Mouse (Mus musculus): ENCODE results near the gene Cyth3. TPM values are rescaled to one million over a fixed set of nuclear protein-coding genes. Genes with fewer than 3 reads are reported as not detected.

The Cyth3 gene
- total and polyA plus RNA-seq, 3 experiments = 76.3 to 242 (median 191) TPM

DNA sequence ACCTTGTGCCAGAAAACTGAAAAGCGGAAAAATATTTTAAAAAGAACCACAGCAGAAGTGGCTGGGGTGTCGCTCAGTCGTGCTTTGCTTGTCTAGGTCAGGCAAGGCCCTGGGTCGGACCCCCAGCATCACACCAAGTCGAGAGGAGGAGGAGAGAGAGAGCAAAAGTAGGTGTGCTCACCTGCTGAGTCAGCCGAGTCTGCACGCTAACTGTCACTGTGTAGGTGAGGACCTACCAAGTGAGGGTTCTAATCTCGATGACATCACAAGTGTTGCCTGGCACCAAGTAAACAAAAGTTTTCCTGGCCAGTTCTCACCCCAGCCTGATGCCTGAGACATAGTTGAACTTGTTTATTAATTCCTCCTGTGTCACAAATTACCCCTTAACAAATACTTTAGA lies 137.3 kb downstream of the Cyth3 start:
- no peak for DNase-seq (ENCODE audit: low spot score)
- Histone ChIP-seq H3K36me3 (replicated peaks) (no peaks in the 10 kb centered on the region), H3K4me3 (ENCODE audit: low read depth, low read length) (no peak overlapping the region), H3K4me1 (ENCODE audit: insufficient read depth, low read depth, low read length) (peaks cover 11% of the 10 kb centered on the region), H3K9me3 (replicated peaks) (no peaks in the 10 kb centered on the region), H3K27me3 (ENCODE audit: insufficient read depth, low read length) (peaks cover 17% of the 10 kb centered on the region)
- ATAC-seq (ENCODE audit: extremely low read depth, insufficient number of reproducible peaks, low FRiP score, poor library complexity, severe bottlenecking) = no peak
- TF ChIP-seq CTCF (IDR thresholded peaks at IDR 0.05; ENCODE audit: low read depth, low read length) = no peak
- no peak for TF ChIP-seq GATA2 (IDR thresholded peaks at IDR 0.05; ENCODE audit: borderline replicate concordance, low read depth, low read length)
- no peak for TF ChIP-seq POLR2AphosphoS5 (IDR thresholded peaks at IDR 0.05; ENCODE audit: insufficient replicate concordance, low read depth, low read length)
- TF ChIP-seq TAL1 (conservative IDR thresholded peaks at IDR 0.05; ENCODE audit: low read depth, low read length) = no peak
- TF ChIP-seq GATA1 (IDR thresholded peaks at IDR 0.05; ENCODE audit: borderline replicate concordance, low read length) = no peak

Other genes starting within 250 kb of the Cyth3 start
- 55.7 and 59.7 TPM in 2 replicates for gene Kdelr2, start 218.6 kb upstream of the Cyth3 start, total RNA-seq (2014; fragmentation: Nextera tagmentation)
- 75.3 and 95.5 TPM in 2 replicates for gene Kdelr2, start 218.6 kb upstream of the Cyth3 start, total RNA-seq (2017)
- 43.7 and 44.6 TPM in 2 replicates for gene Kdelr2, start 218.6 kb upstream of the Cyth3 start, polyA plus RNA-seq (2012)
- 19.4 and 29.9 TPM in 2 replicates for gene Daglb, start 157.9 kb upstream of the Cyth3 start, total RNA-seq (2014; fragmentation: Nextera tagmentation)
- gene Daglb, start 157.9 kb upstream of the Cyth3 start, total RNA-seq (2017) = 14.1 and 14.4 TPM in 2 replicates
- gene Daglb, start 157.9 kb upstream of the Cyth3 start, polyA plus RNA-seq (2012) = 6.1 and 9.0 TPM in 2 replicates
- gene Rac1, start 94.4 kb upstream of the Cyth3 start, total RNA-seq (2014; fragmentation: Nextera tagmentation) = 802 and 891 TPM in 2 replicates
- 150 and 168 TPM in 2 replicates for gene Rac1, start 94.4 kb upstream of the Cyth3 start, total RNA-seq (2017)
- 93.2 and 99.6 TPM in 2 replicates for gene Rac1, start 94.4 kb upstream of the Cyth3 start, polyA plus RNA-seq (2012)
- 34.7 and 39.2 TPM in 2 replicates for gene Usp42, start 109.8 kb downstream of the Cyth3 start, total RNA-seq (2014; fragmentation: Nextera tagmentation)
- gene Usp42, start 109.8 kb downstream of the Cyth3 start, total RNA-seq (2017) = 5.6 and 5.8 TPM in 2 replicates
- 21.3 and 23.4 TPM in 2 replicates for gene Usp42, start 109.8 kb downstream of the Cyth3 start, polyA plus RNA-seq (2012)
- gene Eif2ak1, start 195.3 kb downstream of the Cyth3 start, total RNA-seq (2014; fragmentation: Nextera tagmentation) = 52.6 and 73.0 TPM in 2 replicates
- 31.9 and 34.6 TPM in 2 replicates for gene Eif2ak1, start 195.3 kb downstream of the Cyth3 start, total RNA-seq (2017)
- 12.9 and 18.9 TPM in 2 replicates for gene Eif2ak1, start 195.3 kb downstream of the Cyth3 start, polyA plus RNA-seq (2012)